Mouse (Mus musculus) ZHBTc4 (cell line): ENCODE measurements around the gene 1700013G24Rik.

Source experiments
- DNase-seq: peaks from one replicate; pipeline ENCODE4 v3.0.0-alpha.2; 2011; ENCODE audit warnings: low read depth, low spot score

Gene 1700013G24Rik

GRCm38 (mm10) chr4:137476065-137476760 lies 23.1 kb downstream of the 1700013G24Rik start:
- DNase-seq: peak; percentile 64

DNA sequence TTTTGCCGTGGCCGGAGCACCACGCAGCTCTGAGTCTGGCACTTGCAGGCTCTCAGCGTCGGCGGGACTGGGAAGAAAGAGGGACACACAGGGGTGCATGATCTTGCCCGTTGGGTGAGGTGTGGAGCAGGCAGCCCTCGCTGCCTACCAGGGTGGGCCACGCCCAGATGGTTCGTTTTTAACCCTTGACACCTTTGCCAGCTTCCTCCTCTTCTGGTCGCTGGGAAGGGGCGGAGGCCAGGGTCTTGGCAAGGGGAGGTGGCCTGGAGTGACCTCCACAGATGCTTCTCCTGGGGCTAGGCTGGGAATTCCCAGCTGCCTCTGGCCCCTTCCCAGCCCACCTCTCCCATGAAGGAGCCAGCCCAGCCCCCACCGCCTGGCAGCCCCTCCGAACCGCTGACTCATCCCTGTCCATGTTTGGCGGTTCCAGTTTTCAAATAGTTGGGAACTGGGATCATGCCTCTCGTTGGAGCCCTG lies 23.7 kb downstream of the 1700013G24Rik start:
- DNase-seq: no peak

- DNase-seq: no peak
Measured at GRCm38 (mm10) chr4:137477611-137478010, 24.5 kb downstream of the 1700013G24Rik start.

GRCm38 (mm10) chr4:137478306-137478705 lies 25.2 kb downstream of the 1700013G24Rik start:
- DNase-seq: no peak

DNA sequence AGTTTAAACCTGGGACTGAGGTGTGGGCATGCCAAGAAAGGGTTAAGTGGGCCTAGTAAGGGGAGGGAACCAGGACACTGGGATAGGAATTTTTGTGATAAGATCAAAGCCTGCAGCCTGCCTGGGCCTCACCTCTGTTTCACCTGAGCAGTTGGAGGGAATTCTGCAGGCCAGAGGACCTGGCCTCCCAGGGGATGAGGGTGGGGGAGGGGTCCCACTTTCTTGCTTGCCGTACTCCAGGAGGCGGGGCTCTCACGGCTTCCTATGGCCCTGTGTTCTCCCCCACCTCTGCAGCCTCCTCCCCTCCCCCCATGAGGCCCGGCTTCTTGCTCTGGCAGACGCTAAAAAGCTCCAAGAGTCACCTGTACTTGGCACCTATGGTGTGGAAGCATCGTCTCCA lies 26.7 kb downstream of the 1700013G24Rik start:
- peak; percentile 89 for DNase-seq

- no peak for DNase-seq
Measured at GRCm38 (mm10) chr4:137480191-137480992, 27.3 kb downstream of the 1700013G24Rik start.

DNA sequence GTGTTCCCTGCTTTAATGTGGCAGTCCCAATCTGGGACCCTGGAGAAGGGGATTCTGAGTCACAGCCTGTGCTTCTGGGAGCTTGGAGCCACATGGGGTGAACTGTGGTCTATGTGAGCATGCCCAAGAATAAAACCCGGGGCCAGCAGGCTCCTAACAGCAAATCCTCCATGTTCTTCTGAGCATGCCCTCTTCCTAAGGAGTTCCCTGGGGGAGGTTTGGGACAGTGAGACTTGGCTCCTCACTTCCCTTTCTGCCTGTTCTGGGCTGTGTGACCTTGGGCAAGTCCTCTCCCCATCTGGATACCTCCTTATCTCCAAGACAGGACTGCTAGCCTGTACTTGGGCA lies 27.9 kb downstream of the 1700013G24Rik start:
- no peak for DNase-seq

DNA sequence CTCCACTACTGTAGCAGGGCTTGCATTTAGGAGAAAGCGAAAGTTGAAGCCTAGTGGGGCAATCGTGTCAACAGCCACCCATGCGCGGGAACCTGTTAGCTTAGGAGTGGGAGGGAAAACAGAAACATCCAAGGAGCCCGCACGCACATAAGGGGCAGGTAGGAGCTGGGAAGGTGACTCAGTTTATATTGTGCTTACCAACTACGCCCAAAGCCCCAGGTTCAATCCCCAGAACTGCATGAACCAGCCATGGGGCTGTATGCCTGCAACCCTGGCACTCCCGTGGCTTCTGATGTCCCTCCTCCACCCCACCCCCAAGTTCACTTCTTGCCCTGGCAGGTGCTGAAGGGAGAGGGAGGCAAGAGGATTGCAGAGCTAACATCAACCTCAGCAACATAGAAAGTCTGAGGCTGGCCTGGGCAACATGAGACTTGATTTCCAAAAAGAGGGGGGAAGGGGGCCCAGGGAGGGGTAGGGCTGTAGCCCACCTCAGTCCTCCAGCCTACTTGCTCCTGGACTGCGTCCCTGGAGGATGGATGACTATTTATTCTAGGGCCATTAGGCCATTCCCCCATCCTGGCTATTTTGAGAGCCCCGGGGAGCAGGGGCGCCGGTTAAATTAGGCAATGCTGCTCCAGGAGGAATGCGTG lies 28.4 kb downstream of the 1700013G24Rik start:
- DNase-seq: no peak

GRCm38 (mm10) chr4:137483871-137484270 lies 30.8 kb downstream of the 1700013G24Rik start:
- DNase-seq: no peak

GRCm38 (mm10) chr4:137484586-137484985 lies 31.5 kb downstream of the 1700013G24Rik start:
- DNase-seq: no peak

- no peak for DNase-seq
Measured at GRCm38 (mm10) chr4:137485258-137485960, 32.3 kb downstream of the 1700013G24Rik start.

- DNase-seq: no peak
Measured at GRCm38 (mm10) chr4:137486081-137487014, 33.3 kb downstream of the 1700013G24Rik start.

- no peak for DNase-seq
Measured at GRCm38 (mm10) chr4:137487286-137488000, 34.4 kb downstream of the 1700013G24Rik start.

- no peak for DNase-seq
Measured at GRCm38 (mm10) chr4:137488038-137488437, 35.0 kb downstream of the 1700013G24Rik start.

DNA sequence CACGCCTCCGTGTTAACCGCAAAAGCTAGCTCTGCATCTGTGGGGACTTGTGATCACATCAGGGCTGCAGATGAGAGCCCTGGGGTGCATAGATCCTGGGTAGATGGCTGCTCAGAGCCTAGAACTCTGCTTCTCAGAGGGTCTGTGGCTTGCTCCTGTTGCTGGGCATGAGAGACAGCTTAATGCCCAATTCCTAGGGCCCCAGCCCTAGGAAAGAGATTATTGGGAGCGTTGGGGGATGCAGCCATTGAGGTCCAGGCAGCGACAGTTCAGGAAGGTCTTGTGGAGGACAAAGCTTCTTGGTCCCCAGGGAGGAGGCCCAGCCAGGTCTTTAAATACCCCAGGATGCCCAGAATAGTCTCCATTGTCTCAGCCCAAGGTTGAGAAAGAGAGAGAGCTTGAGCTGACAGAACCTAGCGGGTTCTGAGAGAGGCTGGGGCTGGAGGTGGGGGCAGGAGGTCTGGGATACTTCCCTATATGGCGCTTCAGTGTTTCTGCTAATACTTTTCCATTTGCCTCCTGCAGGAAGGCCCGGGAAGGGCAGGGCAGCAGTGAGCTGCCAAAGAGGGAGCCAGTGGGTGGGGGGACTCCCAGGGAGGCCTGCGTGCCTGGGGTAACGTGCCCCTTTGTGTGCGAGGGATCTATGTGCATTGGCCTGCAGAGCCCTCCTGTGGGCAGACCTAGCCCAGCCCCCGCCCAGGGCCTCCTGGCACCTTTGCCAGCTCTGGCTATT lies 35.7 kb downstream of the 1700013G24Rik start:
- DNase-seq: peak; percentile 76

- DNase-seq: no peak
Measured at GRCm38 (mm10) chr4:137489996-137490395, 36.9 kb downstream of the 1700013G24Rik start.

- no peak for DNase-seq
Measured at GRCm38 (mm10) chr4:137492563-137492962, 39.5 kb downstream of the 1700013G24Rik start.

- DNase-seq: no peak
Measured at GRCm38 (mm10) chr4:137493187-137493586, 40.1 kb downstream of the 1700013G24Rik start.
